Comparison of ENCODE assay signal across 33 mouse cellular contexts in genomic region chr11:99937751-99938264, GRCm38 (mm10). TPM values are rescaled to one million over a fixed set of nuclear protein-coding genes. Genes with fewer than 3 reads are reported as not detected.
"Had no signal": no experiment of that assay in that cellular context is flagged by ENCODE, and none has a peak within 500 bp of the region (broad histone marks: within the 10 kb centered on the region; RNA-seq: fewer than 3 reads in every experiment).

No protein-coding gene starts in this region.

- H3K36me3 ChIP-seq: heart, embryonic 10.5 days; heart, embryonic 12.5 days; hindbrain, embryonic 10.5 days; hindbrain, embryonic 12.5 days; intestine, embryonic 15.5 days; limb, embryonic 13.5 days; limb, embryonic 15.5 days; liver, embryonic 12.5 days had no signal

- DNase-seq: gastrocnemius, adult 2 months; gastrocnemius, postnatal 10 days; gastrocnemius, postnatal 25 days; heart, adult 18-20 months; heart, postnatal 10 days; heart, postnatal 4 days; kidney, adult 18-20 months; kidney, adult 8-10 months; kidney, postnatal 10 days; kidney, postnatal 4 days; left cerebral cortex, postnatal 4 days had no signal

- H3K9me3 ChIP-seq: heart, embryonic 10.5 days; heart, embryonic 12.5 days; hindbrain, embryonic 10.5 days; hindbrain, embryonic 12.5 days; intestine, embryonic 15.5 days; limb, embryonic 13.5 days; limb, embryonic 15.5 days; liver, embryonic 12.5 days had no signal

- H3K9ac ChIP-seq: heart, embryonic 12.5 days; hindbrain, embryonic 12.5 days; hindbrain, embryonic 14.5 days; intestine, embryonic 15.5 days; limb, embryonic 13.5 days; limb, embryonic 15.5 days; liver, embryonic 12.5 days; liver, embryonic 14.5 days had no signal

- H3K4me3 ChIP-seq: gastrocnemius, adult 2 months; heart, embryonic 10.5 days; heart, embryonic 12.5 days; hindbrain, embryonic 10.5 days; hindbrain, embryonic 12.5 days; intestine, embryonic 15.5 days; limb, embryonic 13.5 days; limb, embryonic 15.5 days; liver, embryonic 12.5 days had no signal

- H3K27ac ChIP-seq: gastrocnemius, adult 2 months; heart, embryonic 10.5 days; hindbrain, embryonic 10.5 days; hindbrain, embryonic 12.5 days; hindbrain, embryonic 14.5 days; intestine, embryonic 15.5 days; limb, embryonic 13.5 days; limb, embryonic 15.5 days; liver, embryonic 12.5 days; liver, embryonic 14.5 days had no signal

- H3K4me1 ChIP-seq: heart, embryonic 10.5 days; heart, embryonic 12.5 days; hindbrain, embryonic 10.5 days; hindbrain, embryonic 12.5 days; intestine, embryonic 15.5 days; limb, embryonic 13.5 days; limb, embryonic 15.5 days; liver, embryonic 12.5 days had no signal

RNA-seq across cellular contexts. Expression of gene Krtap31-2, which starts 1.7 kb away (rescaled TPM):
- total RNA-seq: gastrocnemius, adult 2 months; gastrocnemius, postnatal 10 days; gastrocnemius, postnatal 25 days; gastrocnemius, postnatal 4 days; granulocyte monocyte progenitor cell, adult 5-6 weeks; heart, adult 18-20 months; heart, adult 8-10 months; heart, postnatal 10 days; heart, postnatal 25 days; heart, postnatal 4 days; layer of hippocampus, adult 8-10 months; layer of hippocampus, postnatal 10 days; layer of hippocampus, postnatal 25 days; left cerebral cortex, adult 18-20 months; left cerebral cortex, adult 8-10 months; left cerebral cortex, postnatal 10 days; left cerebral cortex, postnatal 25 days; left cerebral cortex, postnatal 4 days; liver, adult 2 months had no signal

RNA-seq across cellular contexts. Expression of gene Krtap9-5, which starts 10.5 kb away (rescaled TPM):
- total RNA-seq: gastrocnemius, adult 2 months; gastrocnemius, postnatal 10 days; gastrocnemius, postnatal 25 days; gastrocnemius, postnatal 4 days; granulocyte monocyte progenitor cell, adult 5-6 weeks; heart, adult 18-20 months; heart, adult 8-10 months; heart, postnatal 10 days; heart, postnatal 25 days; heart, postnatal 4 days; layer of hippocampus, adult 8-10 months; layer of hippocampus, postnatal 10 days; layer of hippocampus, postnatal 25 days; left cerebral cortex, adult 18-20 months; left cerebral cortex, adult 8-10 months; left cerebral cortex, postnatal 10 days; left cerebral cortex, postnatal 25 days; left cerebral cortex, postnatal 4 days; liver, adult 2 months had no signal

RNA-seq across cellular contexts. Expression of gene Gm11565, which starts 23.3 kb away (rescaled TPM):
- total RNA-seq: gastrocnemius, adult 2 months; gastrocnemius, postnatal 10 days; gastrocnemius, postnatal 25 days; gastrocnemius, postnatal 4 days; granulocyte monocyte progenitor cell, adult 5-6 weeks; heart, adult 18-20 months; heart, adult 8-10 months; heart, postnatal 10 days; heart, postnatal 25 days; heart, postnatal 4 days; layer of hippocampus, adult 8-10 months; layer of hippocampus, postnatal 10 days; layer of hippocampus, postnatal 25 days; left cerebral cortex, adult 18-20 months; left cerebral cortex, adult 8-10 months; left cerebral cortex, postnatal 10 days; left cerebral cortex, postnatal 25 days; left cerebral cortex, postnatal 4 days; liver, adult 2 months had no signal

RNA-seq across cellular contexts. Expression of gene Krtap31-1, which starts 30.1 kb away (rescaled TPM):
- total RNA-seq: gastrocnemius, adult 2 months; gastrocnemius, postnatal 10 days; gastrocnemius, postnatal 25 days; gastrocnemius, postnatal 4 days; granulocyte monocyte progenitor cell, adult 5-6 weeks; heart, adult 18-20 months; heart, adult 8-10 months; heart, postnatal 10 days; heart, postnatal 25 days; heart, postnatal 4 days; layer of hippocampus, adult 8-10 months; layer of hippocampus, postnatal 10 days; layer of hippocampus, postnatal 25 days; left cerebral cortex, adult 18-20 months; left cerebral cortex, adult 8-10 months; left cerebral cortex, postnatal 10 days; left cerebral cortex, postnatal 25 days; left cerebral cortex, postnatal 4 days; liver, adult 2 months had no signal

RNA-seq across cellular contexts. Expression of gene Krtap29-1, which starts 41.0 kb away (rescaled TPM):
- total RNA-seq: gastrocnemius, adult 2 months; gastrocnemius, postnatal 10 days; gastrocnemius, postnatal 25 days; gastrocnemius, postnatal 4 days; granulocyte monocyte progenitor cell, adult 5-6 weeks; heart, adult 18-20 months; heart, adult 8-10 months; heart, postnatal 10 days; heart, postnatal 25 days; heart, postnatal 4 days; layer of hippocampus, adult 8-10 months; layer of hippocampus, postnatal 10 days; layer of hippocampus, postnatal 25 days; left cerebral cortex, adult 18-20 months; left cerebral cortex, adult 8-10 months; left cerebral cortex, postnatal 10 days; left cerebral cortex, postnatal 25 days; left cerebral cortex, postnatal 4 days; liver, adult 2 months had no signal
